Mouse (Mus musculus): Measurements from ENCODE around the gene Sipa1l2.

The Sipa1l2 gene

DNA sequence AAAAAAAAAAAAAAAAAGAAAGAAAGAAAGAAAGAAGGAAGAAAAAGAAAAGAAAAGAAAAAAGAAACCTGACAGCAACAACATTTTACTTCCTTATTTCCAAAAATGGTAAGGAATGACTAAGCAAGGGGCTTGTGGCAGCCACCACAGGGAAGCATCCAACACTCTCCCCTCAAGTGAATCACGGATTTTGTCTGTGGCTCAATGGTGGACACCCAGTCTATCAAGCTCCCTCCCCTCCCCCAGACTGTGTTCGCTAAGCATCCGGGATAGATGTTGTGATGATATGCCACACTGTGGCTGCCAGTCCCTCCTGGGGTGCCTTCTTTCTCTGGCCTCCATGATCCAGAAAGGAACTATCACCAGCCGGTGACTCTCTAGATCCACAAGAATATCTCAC lies 6.5 kb upstream of the Sipa1l2 start:
- DNase-seq = no peak

GRCm38 (mm10) chr8:125574280-125574679 lies 4.7 kb upstream of the Sipa1l2 start:
- peak in 1 of 2 experiments; percentile 57 for DNase-seq

- no peak for DNase-seq
Observed at GRCm38 (mm10) chr8:125572246-125572645, 2.6 kb upstream of the Sipa1l2 start.

DNA sequence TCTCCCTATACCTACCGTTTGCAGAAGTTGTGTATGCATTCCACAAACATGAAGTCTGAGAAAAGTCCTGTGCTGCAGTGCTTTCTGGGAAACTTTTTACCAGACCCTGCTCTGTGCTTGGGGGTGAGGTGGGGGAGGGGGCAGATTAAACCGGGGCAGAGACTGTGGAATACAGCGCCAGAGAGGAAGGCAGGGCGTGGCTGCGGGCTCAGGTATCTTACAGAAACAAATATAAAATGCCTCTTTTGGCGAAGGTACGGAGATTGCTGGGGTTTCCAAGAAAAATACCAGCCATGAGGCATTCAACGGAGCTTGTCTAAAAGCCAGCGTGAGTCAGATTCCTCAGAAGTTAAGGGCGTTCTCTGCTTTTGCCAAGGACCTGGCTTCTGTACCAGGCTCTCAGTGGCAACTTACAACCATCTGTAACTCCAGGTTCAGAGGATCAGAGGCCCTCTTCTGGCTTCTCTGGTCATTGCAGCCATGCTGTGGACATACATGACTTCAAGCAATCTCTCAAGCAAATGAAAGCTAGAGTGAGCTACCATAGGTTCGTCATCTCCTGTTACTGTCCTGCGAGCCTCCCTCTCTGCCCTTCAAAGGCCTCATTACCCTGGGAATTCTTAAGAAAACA lies 1.3 kb upstream of the Sipa1l2 start:
- DNase-seq = peak in 1 of 2 experiments; percentile 26

DNA sequence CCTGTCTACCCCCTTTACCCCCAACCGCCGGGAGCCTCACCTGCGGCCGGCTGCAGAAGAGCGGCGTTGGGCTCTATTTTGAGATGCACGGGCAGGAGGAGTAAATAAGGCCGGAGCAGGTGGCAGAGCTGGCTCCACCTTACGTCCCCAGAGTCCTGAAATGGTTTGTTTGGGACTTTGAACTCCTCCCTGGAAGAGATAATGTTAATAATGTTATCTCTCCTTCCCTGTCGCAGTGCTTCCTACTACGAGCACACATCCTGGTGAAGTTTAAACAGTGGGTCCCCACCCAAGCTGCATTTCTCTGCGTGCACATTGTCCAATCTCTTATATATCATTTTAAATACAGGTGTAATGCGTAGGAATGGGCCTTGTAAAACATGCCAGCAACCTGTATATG lies 781 bp upstream of the Sipa1l2 start:
- DNase-seq = no peak

GRCm38 (mm10) chr8:125568851-125569532 lies 616 bp downstream of the Sipa1l2 start:
- peak; percentile 57 to 64 for DNase-seq

DNA sequence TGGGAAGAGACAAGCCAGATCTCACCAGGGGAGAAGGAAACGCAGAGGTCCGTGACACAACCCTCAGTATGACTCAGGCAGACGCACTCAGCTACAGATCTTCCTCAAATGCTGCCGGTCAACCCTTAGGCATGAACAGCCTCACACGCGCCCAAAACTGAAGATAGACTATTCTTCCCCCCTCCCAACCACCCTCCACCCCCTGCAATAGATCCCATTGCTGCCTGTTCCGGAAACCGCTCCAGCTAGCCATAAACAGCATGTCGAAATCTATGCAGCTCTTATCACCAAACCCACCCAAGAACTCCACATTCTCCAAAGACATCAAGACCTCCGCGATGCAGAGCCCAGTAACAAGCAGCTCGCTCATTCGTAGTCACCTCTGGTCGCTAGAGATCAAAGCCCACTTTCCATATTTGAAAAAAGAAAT lies 1.2 kb downstream of the Sipa1l2 start:
- peak; percentile 45 to 51 for DNase-seq

GRCm38 (mm10) chr8:125567569-125567968 lies 2.0 kb downstream of the Sipa1l2 start:
- DNase-seq = no peak

DNA sequence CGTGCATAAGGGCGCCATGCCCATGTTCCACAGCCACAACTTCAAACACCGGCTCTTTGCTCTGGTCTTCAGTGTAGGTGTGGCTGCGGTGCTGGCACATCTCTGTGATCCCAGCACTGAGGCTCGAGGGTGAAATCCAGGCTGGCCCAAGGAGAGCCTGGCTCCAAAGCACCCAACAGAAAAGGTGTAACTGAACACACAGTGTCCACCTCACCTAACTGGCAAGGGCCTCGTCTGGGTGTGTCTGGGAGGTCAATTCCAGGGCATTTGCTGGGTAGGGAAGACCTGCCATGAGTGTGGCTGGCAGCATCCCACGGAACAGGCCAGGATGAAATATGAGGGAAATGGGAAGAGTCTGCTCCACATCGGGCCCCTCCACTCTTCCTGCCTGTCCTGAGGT lies 6.7 kb downstream of the Sipa1l2 start:
- DNase-seq = no peak

DNA sequence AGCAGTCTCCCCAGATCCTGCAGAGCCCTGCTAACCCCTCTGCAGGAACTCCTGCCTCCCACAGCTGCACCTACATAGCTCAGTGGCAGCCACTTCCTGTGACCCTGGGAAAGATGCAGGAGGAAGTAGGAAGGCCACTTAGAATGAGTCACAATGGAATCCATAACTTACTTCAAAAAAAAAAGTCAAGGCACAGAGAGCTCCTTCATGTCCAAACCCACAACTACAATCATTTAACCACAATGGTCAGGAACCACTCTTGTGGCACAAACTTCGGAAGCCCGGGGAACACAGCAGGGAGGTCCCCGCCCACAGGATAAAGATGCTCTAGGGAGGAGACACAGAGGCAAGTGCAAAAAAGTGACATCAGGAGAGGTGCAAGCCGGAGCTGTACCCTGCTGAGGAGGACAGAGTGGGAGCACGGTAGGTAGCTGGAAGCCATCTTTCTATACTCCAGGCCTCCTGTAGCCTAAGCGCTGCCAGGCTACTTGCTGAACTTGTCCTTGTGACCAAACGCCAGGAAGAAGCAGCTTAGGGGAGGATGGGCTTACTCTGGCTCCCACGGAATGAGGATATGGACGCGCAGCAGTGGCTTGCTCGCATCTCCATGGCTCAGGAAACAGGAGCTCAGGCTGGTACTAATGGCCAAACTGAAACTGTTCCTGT lies 8.7 kb downstream of the Sipa1l2 start:
- no peak for DNase-seq

- DNase-seq = no peak
Observed at GRCm38 (mm10) chr8:125559066-125559653, 10.4 kb downstream of the Sipa1l2 start.

GRCm38 (mm10) chr8:125558109-125559065 lies 11.2 kb downstream of the Sipa1l2 start:
- peak; percentile 89 to 92 for DNase-seq

GRCm38 (mm10) chr8:125557391-125558108 lies 12.1 kb downstream of the Sipa1l2 start:
- peak in 1 of 2 experiments; percentile 42 for DNase-seq

DNA sequence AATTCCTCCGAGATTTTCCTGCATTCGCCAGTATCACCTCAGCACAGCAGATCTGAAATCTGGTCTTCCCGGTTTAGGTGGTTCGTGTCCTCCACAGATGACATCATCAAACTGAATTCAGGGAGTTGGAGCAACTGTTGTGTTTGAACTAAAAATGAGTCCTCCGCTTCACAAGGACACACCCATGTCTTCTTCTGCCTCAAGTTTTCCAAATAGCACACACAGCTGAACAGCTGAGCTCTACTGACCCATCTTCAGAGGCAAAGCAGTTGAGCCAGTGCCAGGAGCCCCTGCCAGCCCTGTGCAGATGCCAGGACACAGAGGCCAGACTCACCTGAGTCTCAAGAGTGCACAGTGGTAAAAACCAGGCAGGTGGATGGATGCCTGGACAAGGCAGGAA lies 12.9 kb downstream of the Sipa1l2 start:
- no peak for DNase-seq

DNA sequence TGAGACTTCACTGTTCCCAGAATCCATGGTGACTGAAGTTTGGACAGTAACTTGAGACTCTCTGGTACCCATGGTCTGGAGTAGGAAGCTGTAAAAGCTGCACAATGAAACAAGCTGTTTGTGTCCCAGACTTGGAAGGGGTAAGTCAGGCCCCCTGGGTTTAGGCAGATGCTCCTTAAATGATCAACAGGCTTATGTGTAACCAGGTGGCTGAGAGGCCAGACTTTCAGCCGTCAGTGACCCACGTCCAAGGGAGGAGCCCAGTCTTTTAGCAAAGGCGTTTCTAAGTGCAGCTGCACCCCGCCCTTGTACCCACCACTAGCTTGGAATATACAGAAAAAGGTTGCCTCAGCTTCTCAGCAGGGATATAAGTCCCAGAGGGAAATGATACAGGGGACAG lies 19.0 kb downstream of the Sipa1l2 start:
- DNase-seq = no peak

- DNase-seq = no peak
Observed at GRCm38 (mm10) chr8:125547296-125547695, 22.3 kb downstream of the Sipa1l2 start.

- DNase-seq = no peak
Observed at GRCm38 (mm10) chr8:125545866-125546265, 23.7 kb downstream of the Sipa1l2 start.

GRCm38 (mm10) chr8:125542893-125543613 lies 26.6 kb downstream of the Sipa1l2 start:
- DNase-seq = no peak

GRCm38 (mm10) chr8:125539056-125540013 lies 30.3 kb downstream of the Sipa1l2 start:
- no peak for DNase-seq

DNA sequence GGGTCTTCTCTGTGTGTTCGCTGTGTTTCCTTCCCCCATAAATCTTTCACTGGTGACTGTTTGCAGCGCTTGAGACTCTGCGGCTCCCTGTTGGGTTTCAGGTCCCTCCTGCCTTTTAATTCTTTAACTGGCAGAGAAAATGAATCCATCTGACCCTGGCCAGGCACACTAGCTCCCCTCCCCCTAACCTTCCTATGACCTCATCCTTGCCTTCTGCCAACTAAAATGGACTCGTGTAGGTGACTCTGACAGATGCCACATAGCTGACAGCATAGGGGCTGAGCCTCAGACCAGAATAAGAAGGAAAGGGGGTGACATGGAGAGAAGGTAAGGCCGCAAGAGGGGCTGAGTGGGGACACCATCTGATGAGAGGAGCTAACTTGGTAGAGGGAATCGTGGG lies 31.3 kb downstream of the Sipa1l2 start:
- no peak for DNase-seq
